Mouse (Mus musculus) hindbrain, embryonic 16.5 days (tissue): ENCODE data around the gene Zcchc14. TPM values are rescaled to one million over a fixed set of nuclear protein-coding genes. Genes with fewer than 3 reads are reported as not detected.

Experiments used
- polyA plus RNA-seq: library from polyadenylated mRNA; unstranded; fragments of >200 nt; fragmentation: Nextera tagmentation; extraction: Ambion mirVana; gene quantifications from 2 replicates; pipeline ENCODE4 v1.2.1, GENCODE M21; 2015

Zcchc14 gene
- polyA plus RNA-seq, 1 experiment from 2014 or later, result 20.9 TPM

Other genes starting within 250 kb of the Zcchc14 start
- not detected in 2 replicates for gene 1700018B08Rik, start 108.6 kb downstream of the Zcchc14 start, polyA plus RNA-seq
- gene Fbxo31, start 74.1 kb downstream of the Zcchc14 start, polyA plus RNA-seq, result 37.0 and 37.5 TPM in 2 replicates
- gene Map1lc3b, start 62.5 kb downstream of the Zcchc14 start, polyA plus RNA-seq, result 355 and 365 TPM in 2 replicates
- gene Jph3, start 76.7 kb upstream of the Zcchc14 start, polyA plus RNA-seq, result 106 and 118 TPM in 2 replicates
- 42.1 and 44.5 TPM in 2 replicates for gene Klhdc4, start 176.7 kb upstream of the Zcchc14 start, polyA plus RNA-seq